Mouse (Mus musculus): ENCODE data around the gene Olfr898.

The Olfr898 gene

GRCm38 (mm10) chr9:38348111-38348510 lies at the start of gene Olfr898:
TSS of gene Olfr898 (plus strand) at chr9:38348411.
- DNase-seq: no peak

GRCm38 (mm10) chr9:38328760-38329159 lies 19.5 kb upstream of the Olfr898 start, which contains the start of gene Olfr25:
TSS of gene Olfr25 (plus strand) at chr9:38329060.
- no peak for DNase-seq

GRCm38 (mm10) chr9:38366596-38366995 lies 18.4 kb downstream of the Olfr898 start, which contains the start of gene Olfr250:
TSS of gene Olfr250 (plus strand) at chr9:38366896.
- no peak for DNase-seq

GRCm38 (mm10) chr9:38376786-38377185 lies 28.6 kb downstream of the Olfr898 start, which contains the start of gene Olfr251:
TSS of gene Olfr251 (plus strand) at chr9:38377086.
- no peak for DNase-seq

GRCm38 (mm10) chr9:38401398-38401797 lies 53.2 kb downstream of the Olfr898 start, which contains the start of gene Olfr147:
TSS of gene Olfr147 (plus strand) at chr9:38401698.
- DNase-seq: no peak

Data from kidney, postnatal 4 days (tissue).